Mouse (Mus musculus): ENCODE data around the gene Smpd2.

Gene Smpd2

GRCm38 (mm10) chr10:41489708-41490517, at the start of gene Smpd2, which contains the start of gene Ppil6:
Smpd2 (minus strand) TSS chr10:41490369.
Ppil6 (plus strand) TSS chr10:41490439.
- in situ Hi-C loops (cut with MboI, MseI) = loop anchor here (5.0 to 10.0 kb wide), 2 partner anchors 38 to 785 kb away; partner anchors contain the start of genes Foxo3 and Zbtb24

- in situ Hi-C loops (cut with MboI, MseI) = no loop called here
Measured at GRCm38 (mm10) chr10:41538986-41539385, 48.8 kb upstream of the Smpd2 start.

GRCm38 (mm10) chr10:41537983-41538330, 47.8 kb upstream of the Smpd2 start:
- in situ Hi-C loops (cut with MboI, MseI) = no loop called here

GRCm38 (mm10) chr10:41537226-41537982, 47.2 kb upstream of the Smpd2 start:
- in situ Hi-C loops (cut with MboI, MseI) = no loop called here

- in situ Hi-C loops (cut with MboI, MseI) = no loop called here
Measured at GRCm38 (mm10) chr10:41536714-41537113, 46.5 kb upstream of the Smpd2 start.

- in situ Hi-C loops (cut with MboI, MseI) = no loop called here
Measured at GRCm38 (mm10) chr10:41535991-41536390, 45.8 kb upstream of the Smpd2 start.

- in situ Hi-C loops (cut with MboI, MseI) = no loop called here
Measured at GRCm38 (mm10) chr10:41529972-41530371, 39.8 kb upstream of the Smpd2 start.

- in situ Hi-C loops (cut with MboI, MseI) = no loop called here
Measured at GRCm38 (mm10) chr10:41525696-41526095, 35.5 kb upstream of the Smpd2 start.

- in situ Hi-C loops (cut with MboI, MseI) = no loop called here
Measured at GRCm38 (mm10) chr10:41523386-41523785, 33.2 kb upstream of the Smpd2 start.

GRCm38 (mm10) chr10:41520410-41520673, 30.2 kb upstream of the Smpd2 start:
- in situ Hi-C loops (cut with MboI, MseI) = no loop called here

GRCm38 (mm10) chr10:41519640-41520409, 29.7 kb upstream of the Smpd2 start:
- in situ Hi-C loops (cut with MboI, MseI) = loop anchor here (10.0 kb wide), 1 partner anchor 155 kb away; no protein-coding TSS in a partner anchor

- in situ Hi-C loops (cut with MboI, MseI) = loop anchor here (10.0 kb wide), 1 partner anchor 156 kb away; no protein-coding TSS in a partner anchor
Measured at GRCm38 (mm10) chr10:41518981-41519618, 28.9 kb upstream of the Smpd2 start, which contains the start of gene Cd164. Cd164 (plus strand) TSS chr10:41519414.

- in situ Hi-C loops (cut with MboI, MseI) = loop anchor here (10.0 kb wide), 1 partner anchor 156 kb away; no protein-coding TSS in a partner anchor
Measured at GRCm38 (mm10) chr10:41518508-41518980, 28.4 kb upstream of the Smpd2 start.

GRCm38 (mm10) chr10:41514921-41515320, 24.8 kb upstream of the Smpd2 start:
- in situ Hi-C loops (cut with MboI, MseI) = loop anchor here (10.0 kb wide), 1 partner anchor 160 kb away; no protein-coding TSS in a partner anchor

- in situ Hi-C loops (cut with MboI, MseI) = loop anchor here (10.0 kb wide), 1 partner anchor 160 kb away; no protein-coding TSS in a partner anchor
Measured at GRCm38 (mm10) chr10:41514301-41514700, 24.1 kb upstream of the Smpd2 start.

GRCm38 (mm10) chr10:41509160-41509559, 19.0 kb upstream of the Smpd2 start:
- in situ Hi-C loops (cut with MboI, MseI) = loop anchor here (5.0 kb wide), 2 partner anchors 77 to 183 kb away; no protein-coding TSS in a partner anchor

- in situ Hi-C loops (cut with MboI, MseI) = loop anchor here (5.0 kb wide), 2 partner anchors 73 to 187 kb away; no protein-coding TSS in a partner anchor
Measured at GRCm38 (mm10) chr10:41505446-41505845, 15.3 kb upstream of the Smpd2 start.

- in situ Hi-C loops (cut with MboI, MseI) = loop anchor here (5.0 kb wide), 2 partner anchors 73 to 187 kb away; no protein-coding TSS in a partner anchor
Measured at GRCm38 (mm10) chr10:41504996-41505395, 14.8 kb upstream of the Smpd2 start.

- in situ Hi-C loops (cut with MboI, MseI) = no loop called here
Measured at GRCm38 (mm10) chr10:41500941-41501340, 10.8 kb upstream of the Smpd2 start.

- in situ Hi-C loops (cut with MboI, MseI) = no loop called here
Measured at GRCm38 (mm10) chr10:41491111-41491510, 942 bp upstream of the Smpd2 start.

- in situ Hi-C loops (cut with MboI, MseI) = no loop called here
Measured at GRCm38 (mm10) chr10:41490518-41490873, 327 bp upstream of the Smpd2 start.
